Mouse (Mus musculus) cerebellum, postnatal 10 days (tissue): ENCODE data around the gene Eppin.
A peak's percentile ranks its signal among the peaks of the same experiment; 100 is the strongest.
"Not testable (repeated sequence)": the region's sequence is repeated elsewhere in the genome, so short reads cannot be mapped to it uniquely, and the experiment has no call there.

Source experiments
- DNase-seq, 2 experiments: peaks; one replicate each; pipeline ENCODE4 v3.0.0; 2021; ENCODE audit warnings: mixed read lengths in 2 of 2

The Eppin gene

DNA sequence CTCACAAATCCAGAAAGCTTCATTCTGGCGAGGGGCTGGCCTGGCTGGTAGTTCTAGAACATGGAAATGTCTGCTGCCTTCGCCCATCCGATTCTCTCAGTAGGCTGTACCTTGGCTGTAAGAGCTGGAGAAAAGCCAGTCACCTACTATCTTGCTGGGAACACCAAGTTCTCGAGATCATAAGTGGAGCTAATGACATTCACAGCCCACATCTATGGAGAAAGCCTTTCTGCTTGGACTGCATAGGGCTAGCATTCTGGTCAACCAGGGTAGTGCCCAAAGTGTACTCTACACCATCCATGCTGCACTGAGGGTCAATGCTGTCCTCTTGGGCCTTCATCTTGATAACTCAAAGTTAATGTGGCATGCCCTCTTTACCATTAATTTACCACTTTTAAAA, at the start of gene Eppin:
TSS of gene Eppin (minus strand) at position 101 of the 400 bp plus-strand sequence.
- DNase-seq = no peak

DNA sequence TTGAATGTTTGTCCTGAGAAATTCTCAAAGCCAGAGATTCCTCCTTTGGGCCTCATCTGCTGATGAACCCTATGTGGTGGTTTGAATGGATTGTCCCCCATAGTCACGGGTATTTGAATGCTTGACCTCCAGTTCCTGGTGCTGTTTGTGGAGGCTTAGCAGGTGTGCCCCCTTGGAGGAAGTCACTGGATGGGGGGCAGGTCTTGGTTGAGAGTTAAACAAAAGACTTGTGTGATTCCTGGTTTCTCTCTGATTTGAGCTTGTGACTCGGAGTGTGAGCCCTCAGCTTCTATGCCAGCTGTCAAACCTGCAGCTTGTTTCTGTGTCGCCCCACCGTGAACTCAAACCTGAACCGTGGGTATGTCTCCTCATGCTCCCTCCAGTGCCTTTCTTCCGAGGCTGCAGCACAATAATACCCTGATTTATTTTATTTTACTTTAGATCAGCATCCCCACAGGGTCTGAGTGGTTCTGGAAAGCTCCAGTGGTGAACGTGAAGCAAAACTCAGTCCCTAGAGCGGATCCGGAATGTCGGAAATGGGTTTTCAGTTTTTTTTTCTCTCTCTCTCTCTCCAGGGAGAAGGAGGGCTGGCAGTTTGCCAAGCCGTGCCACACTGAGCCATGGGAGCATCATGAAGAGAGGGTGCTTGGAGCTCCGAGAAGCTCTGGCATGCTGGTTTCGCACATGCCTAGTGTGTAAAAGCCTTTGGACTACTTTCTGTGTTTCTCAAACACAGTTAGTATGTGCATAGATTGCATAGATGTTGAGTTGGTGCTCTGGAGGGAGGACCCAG, 48.7 kb upstream of the Eppin start:
- peak; percentile 17 to 25 for DNase-seq

DNA sequence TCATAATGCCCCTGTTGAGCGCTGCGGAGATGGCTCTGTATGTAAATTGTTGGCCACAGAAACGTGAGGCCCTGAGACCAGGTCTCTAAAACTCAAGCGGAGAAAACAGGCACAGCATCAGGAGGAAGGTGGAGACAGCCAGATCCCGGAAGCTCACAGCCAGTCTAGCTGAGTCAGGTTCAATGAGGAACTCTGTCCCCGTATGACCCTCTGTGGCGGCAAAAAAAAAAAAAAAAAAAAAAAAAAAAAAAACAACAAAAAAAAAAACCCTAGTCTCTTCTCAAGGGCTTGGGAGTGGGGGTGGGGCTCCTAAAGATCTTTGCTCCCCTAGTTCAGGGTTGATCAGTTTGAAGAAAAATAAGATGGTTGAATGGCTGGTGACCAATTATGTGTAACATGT, 47.7 kb upstream of the Eppin start:
- no peak for DNase-seq

DNA sequence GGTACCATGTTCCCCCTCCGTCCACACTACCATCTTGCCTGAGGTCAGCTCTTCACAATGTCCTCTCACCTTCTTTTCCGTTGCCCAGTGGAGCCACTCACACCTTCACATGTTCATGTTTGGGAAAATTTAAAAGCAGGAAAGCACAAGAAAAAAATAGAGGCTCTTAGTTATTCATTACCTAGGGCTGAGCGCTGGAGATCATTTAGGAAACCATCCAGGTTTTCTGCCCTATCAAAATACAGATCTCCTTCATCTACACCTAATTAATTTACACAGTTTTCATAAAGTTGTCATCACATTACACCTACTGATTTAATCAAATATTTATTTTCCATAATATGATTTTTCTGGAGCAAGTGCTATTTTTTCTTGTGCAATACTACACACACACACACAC, 45.3 kb upstream of the Eppin start, which contains the start of gene Wfdc16:
TSS of gene Wfdc16 (minus strand) at position 101 of the 400 bp plus-strand sequence.
- no peak for DNase-seq

DNA sequence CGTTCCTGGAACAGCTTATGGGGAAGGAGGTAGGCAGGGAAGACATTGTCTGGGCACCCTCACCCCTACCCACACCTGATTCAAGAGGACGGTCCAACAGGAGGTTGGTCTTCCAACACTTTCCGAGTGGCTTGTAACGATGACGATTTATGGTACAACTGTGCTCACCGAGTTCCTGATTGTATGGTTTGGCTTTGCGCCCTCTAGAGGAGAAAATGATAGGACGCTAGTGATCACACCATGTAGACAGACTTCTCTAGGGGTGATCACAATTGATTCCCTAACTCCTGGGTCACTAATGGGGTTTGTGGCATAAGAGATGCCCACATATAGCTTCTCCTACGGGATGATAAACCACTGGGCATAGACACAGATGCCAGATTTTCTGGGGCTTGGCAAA, 41.9 kb upstream of the Eppin start:
- no peak for DNase-seq

DNA sequence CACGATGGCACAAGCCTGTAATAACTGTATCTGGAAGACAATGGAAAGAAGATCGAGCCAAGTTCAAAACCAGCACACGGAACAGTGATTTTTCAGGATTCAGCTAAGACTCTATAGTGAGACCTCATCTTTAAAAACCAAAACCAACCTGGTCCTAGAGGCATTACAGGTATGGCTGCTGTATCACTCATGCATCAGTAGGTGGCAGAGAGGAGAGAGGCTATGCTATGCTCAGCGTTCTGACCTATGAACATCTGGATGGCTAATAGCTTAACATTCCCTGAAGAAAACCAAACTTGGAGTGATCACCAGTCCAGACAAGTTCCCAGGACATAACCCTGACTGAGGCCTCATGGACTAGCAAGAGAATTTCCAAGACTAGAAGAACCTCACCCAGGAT, 28.4 kb upstream of the Eppin start:
- DNase-seq = no peak

DNA sequence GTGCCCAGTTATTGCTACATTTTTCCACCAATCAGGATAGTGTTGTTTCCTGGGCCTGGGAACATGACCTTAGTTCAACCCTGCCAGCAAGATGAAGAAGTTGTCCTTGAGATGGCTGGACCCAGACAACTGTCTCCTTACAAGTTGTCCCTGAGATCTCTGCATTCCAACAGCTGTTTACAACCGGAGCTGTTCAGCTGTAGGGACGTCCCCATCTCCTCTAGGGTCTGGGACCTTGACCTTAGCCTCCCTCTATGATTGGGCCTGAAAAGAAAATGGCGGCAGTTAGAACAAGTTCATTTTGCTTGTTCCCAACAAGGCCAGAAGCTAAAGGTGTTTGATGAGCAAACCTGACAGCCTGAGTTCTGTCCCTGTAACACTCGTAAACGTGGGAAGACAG, 25.7 kb upstream of the Eppin start:
- DNase-seq = no peak

DNA sequence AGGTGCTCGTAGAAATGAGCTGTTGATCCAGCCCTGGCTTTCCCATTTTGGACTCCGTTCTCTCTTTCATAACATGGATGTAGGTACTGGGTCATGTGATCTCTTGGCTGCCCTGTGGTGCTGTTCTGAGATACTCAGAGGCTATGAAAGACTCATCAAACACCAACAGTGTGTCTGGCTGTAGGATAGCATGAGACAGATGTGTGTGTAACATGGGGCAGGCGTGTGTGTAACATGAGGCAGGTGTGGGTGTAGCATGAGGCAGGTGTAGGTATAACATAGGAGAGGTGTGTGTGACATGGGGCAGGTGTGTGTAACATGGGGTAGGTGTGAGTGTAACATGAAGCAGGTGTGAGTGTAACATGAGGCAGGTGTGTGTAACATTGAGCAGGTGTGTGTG, 22.0 kb upstream of the Eppin start:
- no peak for DNase-seq

DNA sequence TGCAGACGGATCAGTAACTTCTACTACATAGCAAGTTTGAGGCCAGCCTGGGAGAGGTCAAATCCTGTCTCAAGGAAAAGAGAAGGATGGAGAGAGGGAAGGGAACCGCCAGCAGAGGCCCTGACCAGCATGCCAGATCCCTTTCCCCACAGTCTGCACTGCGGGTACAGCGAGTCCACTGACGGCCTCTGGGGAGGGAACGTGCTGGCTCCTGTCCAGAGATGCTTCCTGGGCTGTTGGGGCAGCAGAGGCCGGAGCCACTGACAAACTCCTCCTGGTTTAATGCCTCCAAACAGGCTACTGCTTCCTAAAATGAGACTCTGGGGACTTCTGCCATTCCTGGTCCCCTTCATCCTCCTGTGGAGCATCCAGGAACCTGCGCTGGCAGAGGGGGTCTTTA, 20.1 kb upstream of the Eppin start, which contains the start of the genes Wfdc6b and Wfdc8:
TSS of gene Wfdc6b (plus strand) at position 52 of the 400 bp plus-strand sequence.
TSS of gene Wfdc8 (minus strand) at position 156 of the 400 bp plus-strand sequence.
- peak; percentile 38 to 60 for DNase-seq

DNA sequence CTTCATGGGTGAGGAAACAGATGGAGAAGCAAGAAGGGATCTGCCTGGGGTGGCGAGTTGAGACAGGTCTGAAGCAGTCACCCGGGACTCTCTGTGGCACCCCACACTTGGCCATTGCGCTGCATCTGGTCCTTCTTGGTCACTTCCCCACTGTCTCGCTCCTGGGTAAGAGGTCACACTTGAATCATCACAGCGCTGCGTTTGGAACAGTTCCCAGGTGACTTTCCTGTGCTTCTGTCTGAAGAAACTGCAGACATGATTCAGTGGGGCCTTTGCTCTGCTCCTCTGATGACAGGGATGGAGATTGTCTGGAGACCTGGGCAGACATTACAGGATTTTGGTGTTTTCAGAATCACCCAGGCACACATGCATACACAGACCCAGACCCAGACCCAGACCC, 15.4 kb upstream of the Eppin start:
- DNase-seq = peak in 1 of 2 experiments; percentile 10

DNA sequence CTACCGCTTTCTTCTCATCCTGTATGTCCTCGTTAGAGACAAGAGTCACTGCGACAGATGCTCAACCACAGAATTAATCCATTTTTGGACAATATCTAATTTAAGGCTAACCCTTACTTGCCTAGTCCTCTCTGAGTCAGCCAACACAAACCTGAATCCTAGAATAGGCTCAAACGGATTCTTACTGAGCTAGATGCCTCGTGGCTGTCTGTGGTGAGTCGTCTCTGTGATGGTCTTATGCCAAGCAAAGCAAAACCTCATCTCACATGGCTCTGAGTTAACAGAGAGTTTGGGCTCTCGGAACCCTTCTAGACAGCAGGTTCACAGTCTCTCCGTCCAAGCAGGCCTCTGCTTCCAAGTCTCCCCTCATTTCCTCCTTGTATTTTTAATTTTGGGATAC, 11.0 kb upstream of the Eppin start:
- DNase-seq = no peak

DNA sequence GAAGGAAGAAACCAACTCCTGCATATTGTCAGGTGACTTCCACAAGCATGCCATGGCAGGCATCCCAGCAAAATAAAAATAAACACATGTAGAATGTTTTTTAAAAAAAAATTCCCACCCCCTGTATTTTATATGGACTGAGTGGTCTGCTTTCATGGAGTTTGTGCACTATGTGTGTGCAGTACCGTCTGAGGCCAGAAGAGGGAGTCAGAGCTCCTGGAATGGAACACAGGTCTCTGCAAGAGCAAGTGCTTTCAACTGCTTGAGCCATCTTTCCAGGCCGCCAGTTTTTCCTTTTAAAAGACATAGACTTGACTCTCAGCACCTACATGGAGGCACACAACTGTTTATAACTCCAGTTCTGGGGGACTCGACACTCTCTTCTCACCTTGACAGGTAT, 10.1 kb upstream of the Eppin start:
- DNase-seq = no peak

DNA sequence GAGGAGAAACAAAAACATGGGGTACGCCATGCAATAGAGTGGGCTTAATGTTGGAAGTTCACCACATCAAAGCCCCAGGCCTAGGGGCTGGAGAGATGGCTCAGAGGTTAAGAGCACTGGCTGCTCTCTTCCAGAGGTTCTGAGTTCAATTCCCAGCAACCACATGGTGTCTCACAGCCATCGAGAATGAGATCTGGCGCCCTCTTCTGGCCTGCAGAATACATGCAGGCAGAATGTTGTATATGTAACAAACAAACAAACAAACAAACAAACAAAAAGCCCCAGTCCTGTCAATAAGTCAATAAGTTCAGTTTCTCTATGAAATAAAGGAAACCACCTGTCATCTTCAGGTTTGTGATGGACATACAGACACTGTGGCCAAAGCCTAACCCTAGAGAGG, 6.8 kb upstream of the Eppin start:
- DNase-seq = no peak

DNA sequence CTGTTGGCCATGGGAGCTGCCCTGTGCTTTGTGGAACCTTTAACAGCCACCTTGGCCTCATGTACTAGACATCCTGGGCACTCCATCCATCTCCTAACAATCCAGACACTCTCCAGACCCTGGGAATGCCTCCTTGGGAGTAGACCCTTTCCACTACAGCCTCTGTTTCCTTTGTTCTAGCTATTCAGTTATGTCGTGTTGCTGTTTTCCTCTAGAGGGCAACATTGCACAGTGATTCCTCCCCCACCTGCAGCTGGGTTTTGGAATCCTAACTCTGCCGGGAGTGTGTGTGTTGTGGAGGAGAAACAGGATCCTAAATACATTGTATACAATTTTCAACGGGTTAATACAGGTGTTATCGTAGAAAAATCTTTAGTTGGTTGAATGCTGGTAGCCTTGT, 1.4 kb downstream of the Eppin start:
- peak; percentile 58 to 64 for DNase-seq

DNA sequence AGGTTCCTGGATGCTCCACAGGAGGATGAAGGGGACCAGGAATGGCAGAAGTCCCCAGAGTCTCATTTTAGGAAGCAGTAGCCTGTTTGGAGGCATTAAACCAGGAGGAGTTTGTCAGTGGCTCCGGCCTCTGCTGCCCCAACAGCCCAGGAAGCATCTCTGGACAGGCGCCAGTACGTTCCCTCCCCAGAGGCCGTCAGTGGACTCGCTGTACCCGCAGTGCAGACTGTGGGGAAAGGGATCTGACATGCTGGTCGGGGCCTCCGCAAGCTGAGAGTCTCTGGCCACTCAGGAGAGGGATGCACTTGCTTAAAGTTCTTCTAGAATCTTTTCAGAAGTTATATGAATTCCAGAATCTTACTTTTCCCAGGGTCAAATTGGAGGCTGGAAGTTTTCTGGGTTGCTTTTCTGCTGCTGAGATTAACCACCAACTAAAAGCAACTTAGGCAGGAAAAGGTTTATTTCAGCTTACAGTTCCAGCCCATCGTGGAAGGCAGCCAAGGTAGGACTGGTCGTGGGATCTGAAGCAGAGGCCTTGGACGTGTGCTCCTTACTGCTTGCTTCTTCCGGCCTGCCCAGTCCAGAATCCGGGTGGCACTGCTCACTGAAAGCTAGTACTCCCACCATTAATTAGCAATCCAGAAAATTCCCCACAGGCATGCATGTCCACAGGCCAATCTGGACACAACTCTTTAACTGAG, 8.2 kb downstream of the Eppin start, which contains the start of gene Wfdc6a:
TSS of gene Wfdc6a (minus strand) at position 423 of the 701 bp plus-strand sequence.
- peak in 1 of 2 experiments; percentile 20 for DNase-seq

DNA sequence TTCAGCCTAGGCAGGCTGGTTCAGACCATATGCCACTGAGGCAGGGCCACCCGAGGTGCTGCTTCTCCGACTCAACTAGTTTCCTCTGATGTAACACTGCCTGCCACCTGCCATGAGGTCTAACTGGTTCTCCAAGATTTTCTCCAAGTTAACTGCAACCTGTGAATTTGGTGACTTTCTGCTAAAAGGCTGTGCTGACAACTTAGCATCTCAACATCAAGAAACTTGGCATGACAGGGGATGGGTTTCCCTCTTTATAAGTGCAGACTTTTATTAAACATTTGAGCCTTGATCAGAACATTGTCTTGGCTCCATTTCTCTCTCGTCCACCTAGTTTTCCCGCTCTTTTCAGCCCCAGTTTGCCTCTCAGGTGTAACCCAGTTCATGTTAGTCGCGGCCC, 20.0 kb downstream of the Eppin start, which contains the start of gene Spint3:
TSS of gene Spint3 (minus strand) at position 101 of the 400 bp plus-strand sequence.
- not testable (repeated sequence) for DNase-seq

DNA sequence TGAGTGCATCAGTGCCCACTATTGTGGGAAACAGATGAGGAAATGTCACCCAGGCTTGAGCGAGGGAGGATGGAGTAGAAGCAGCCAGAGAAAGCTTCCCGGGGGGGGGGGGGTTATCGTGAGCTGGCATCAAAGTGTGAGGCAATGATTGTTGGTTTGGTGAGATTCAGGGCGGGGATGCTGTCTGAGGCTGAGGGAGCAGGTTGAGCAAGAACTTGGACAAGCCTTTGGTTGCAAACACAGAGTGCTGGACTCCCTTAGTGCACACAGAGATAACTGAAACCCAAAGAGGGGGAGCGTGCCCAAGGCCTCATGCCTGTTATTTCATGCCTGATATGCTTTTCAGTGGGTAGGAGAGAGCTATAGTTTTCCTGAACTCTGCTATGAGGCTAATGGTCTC, 25.9 kb downstream of the Eppin start:
- DNase-seq = no peak

DNA sequence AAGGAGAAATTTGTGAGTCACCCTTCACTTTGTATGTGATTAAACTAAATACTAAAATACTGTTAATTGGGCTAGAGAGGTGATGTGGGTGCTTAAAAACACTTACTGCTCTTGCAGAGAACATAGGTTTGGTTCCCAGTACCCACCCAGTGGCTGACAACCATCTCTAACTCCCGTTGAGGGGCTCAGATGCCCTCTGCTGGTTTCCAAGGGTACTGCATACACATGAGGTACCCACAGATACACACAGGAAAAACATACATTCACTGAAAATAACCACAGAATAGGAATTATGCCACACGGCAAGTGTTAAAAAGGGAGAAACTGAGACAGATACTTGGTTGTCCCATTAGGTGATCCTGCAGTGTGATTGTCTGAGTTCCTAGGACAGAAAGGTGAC, 26.4 kb downstream of the Eppin start:
- DNase-seq = no peak

DNA sequence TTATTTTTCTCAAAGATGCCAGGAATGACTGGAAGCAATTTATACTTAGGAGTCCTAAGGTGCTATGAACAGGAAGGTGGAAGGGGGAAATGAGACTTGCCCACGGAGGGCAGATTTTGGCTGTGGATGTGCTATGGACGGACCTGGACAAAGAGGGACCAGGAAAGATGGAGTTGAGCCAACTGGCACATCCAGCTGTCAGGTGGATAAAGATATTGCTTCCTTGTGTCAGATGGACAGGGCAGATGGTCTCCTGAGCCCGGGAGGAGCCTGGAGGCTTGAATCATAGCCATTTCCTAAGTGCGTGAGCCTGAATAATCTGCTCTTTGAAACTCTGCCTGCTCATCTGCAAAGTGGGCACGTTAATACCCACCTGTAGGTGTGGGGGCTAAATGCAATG, 29.0 kb downstream of the Eppin start:
- DNase-seq = peak; percentile 57 to 60

DNA sequence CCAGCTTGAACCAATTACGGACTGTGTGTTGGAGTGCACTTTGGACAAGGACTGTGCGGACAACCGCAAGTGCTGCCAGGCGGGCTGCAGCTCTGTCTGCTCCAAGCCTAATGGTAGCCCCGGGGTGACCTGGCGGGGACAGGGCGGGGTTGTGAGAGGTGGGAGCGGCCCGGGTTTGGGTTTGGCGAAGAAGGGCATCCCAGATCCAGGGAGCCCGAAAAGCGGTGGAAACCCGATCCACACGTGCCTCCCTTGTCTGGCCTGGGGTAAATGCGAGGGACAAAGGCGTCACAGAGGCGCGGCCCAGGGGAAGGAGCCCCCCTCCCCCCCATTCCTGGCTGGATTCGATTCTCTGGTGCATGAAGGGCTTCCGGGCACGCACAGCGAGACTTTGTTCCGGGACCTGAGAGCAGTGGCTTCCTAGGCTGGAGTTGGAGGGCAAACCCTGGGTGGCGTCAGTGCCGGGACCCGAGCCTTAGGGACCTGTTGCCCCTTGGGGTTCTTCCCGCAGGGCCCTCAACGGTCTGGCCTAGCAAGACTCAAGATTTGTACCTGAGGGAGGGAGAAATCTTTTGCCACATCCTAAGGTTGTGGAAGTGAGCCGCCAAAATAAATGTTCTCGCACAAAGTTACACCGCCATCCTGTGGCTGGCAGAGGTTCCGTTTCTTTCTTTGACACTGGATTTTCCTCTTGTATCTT, 29.9 kb downstream of the Eppin start:
- DNase-seq = peak; percentile 46 to 61

DNA sequence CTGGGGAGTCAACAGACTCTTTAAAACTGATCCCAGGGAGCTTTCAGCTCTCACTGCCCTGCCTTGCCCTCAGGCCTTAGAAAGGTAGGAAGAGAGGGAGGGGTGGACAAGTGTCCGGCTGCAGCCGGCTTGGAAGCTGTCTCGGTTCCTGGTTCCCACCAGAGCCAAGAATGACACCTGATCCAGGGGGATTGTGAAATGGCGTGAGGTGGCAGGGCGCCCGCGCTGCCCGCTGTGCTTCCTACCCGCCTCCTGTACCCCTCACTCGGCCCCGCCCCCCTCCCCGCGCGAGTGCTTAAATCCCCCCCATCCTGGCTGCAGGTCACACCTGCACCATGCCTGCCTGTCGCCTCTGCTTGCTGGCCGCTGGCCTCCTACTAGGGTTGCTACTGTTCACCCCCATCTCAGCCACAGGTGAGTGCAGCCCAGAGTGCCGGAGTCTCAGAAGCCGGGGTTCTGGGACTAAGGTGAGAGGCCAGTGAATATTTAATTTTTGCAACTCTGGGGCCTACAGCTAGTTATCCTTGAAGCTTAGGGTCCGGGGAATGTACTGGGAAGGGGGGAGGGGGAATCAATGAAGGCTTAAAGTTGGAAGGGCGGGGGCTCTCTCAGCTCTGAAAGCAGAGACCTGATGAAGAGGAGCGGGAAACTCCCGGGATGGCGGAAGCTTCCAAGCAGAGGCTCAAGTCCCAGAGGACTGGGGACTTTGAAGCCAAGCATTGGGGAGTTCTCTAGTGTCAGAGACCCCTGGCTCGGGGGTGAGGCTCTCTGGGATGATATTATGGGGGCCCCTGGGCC, 30.8 kb downstream of the Eppin start, which contains the start of gene Wfdc2:
TSS of gene Wfdc2 (plus strand) at position 23 of the 798 bp plus-strand sequence.
- DNase-seq = peak; percentile 19 to 29

DNA sequence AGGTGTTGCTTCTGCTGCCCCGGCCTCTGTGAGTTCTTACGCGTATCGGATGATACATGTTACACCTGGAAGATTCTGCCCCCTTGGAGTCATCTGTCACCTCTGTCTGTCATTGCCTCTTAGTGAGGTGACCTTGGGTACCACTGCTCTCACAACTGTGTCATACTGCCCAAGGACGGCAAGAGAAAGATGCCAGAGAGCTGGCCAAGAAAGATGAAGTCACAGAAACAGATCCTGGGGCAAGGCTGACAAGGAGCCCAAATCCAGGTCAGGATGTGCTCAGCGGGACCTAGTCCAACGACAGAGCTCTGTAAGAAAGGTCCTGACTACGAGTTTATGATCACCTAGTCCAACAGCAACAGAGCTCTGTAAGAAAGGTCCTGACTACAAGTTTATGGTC, 33.3 kb downstream of the Eppin start:
- DNase-seq = no peak
